Mouse (Mus musculus): Measurements from ENCODE around the gene Abcc4.

Gene Abcc4

DNA sequence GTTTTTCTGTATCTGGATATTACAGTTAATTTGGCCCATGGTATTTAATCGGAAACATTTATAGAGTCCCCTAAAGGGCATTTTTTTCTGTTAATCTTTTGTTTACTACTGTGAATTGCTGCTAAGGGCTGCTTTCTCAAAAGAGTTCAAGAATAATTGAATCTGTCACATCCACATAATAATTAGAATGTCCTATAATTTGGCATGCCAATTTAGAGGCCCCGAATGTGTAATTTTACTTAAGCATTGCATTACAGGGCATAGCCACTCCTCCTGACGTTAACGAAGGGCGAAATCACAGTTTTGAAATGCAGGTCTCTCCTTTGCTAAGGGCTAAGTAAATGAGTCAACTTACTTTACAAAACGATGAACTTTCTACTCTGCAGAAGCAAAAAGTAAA is 214.3 kb downstream of the Abcc4 start:
- DNase-seq = no peak

DNA sequence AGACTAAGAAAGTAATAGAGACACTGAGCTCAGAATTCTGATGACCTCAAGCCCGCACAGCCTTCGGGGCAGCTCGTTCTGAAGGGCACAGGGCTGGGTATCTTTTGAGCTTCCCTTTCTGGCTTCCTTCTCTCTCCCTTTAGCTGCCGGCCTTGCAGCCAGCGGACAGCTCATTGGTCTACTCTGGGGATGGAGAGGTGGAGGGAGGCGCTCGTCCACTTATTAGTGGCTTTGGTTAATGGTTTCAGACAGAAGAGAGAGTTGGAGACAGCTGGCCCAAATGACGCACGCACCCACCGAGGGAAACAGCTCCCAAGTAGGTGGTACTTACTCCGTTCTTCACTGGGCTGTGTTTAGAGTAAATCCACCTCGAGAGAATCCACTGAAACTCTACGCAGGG is 214.7 kb downstream of the Abcc4 start:
- DNase-seq = peak; percentile 49 to 53

DNA sequence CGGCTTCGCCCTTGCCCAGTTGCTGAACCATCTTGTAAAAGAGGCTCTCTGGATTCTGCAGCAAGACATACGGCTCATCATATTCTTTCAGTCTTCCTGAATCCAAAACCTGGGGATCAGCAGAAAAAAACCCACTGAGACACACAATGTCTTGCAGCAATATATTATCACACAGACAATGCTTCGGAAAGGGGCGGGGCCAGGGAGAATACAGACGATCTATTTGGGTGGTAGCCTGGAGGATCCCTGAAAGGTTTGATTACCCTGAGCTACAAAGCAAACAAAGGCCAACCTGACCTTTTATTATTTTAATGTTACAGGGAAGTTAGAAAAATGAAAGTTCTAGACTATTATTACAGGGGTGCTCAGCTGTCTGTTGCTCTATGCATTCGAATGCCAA is 215.5 kb downstream of the Abcc4 start:
- DNase-seq = no peak

DNA sequence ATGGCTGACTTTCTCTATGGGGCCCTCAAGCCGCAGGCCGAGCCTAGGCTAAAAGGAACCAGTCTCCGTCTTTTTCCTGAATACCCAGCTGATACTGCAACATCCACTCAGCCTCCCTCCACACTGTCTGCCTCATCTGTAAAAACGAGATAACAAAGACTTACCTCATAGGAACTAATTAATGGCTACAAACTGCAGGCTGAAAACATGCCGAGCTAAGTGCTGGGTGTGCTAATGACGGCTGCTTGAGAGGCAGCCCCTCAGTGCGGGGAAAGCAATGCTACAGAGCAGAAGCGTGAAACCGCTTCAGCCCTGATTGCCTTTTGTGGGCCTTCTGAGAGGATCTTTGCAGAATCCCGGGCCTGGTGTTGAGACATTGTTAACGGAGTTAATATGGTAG is 219.7 kb downstream of the Abcc4 start:
- DNase-seq = no peak

DNA sequence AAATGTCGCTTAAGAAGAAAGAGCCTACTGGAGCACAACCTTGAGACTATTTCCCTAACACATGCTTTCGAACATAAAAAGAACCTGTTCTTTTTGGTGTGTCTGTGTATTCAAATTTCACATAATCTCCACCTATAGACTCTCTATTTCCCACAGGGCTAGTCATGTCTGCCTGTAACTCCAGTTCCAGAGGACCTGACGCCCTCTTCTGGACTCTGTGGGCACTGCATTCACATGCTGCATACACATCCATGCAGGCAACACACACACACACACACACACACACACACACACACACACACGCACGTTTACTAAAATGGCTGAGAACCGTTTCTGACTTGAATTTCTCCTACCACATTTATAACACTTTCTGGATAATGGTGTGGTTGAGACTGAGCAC is 220.4 kb downstream of the Abcc4 start:
- no peak for DNase-seq

DNA sequence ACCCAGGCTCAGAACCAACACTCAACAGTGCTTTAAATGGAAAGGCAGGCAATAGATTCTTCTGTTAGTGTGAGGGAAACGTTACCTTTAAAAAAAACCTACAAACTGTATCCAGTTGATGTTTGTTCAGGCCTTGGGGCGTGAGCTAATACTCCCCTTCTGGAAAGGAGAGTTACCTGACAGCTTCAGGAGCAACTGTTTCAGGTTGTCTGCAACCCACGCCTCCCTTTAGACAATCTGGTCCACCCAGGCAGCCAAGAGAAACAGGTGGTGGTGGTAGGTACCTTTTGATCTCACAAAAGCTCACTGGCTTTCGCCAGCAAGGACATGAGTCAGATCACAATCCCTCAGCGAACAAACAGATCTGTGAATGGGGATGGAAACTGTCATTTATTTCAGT is 223.7 kb downstream of the Abcc4 start:
- no peak for DNase-seq

DNA sequence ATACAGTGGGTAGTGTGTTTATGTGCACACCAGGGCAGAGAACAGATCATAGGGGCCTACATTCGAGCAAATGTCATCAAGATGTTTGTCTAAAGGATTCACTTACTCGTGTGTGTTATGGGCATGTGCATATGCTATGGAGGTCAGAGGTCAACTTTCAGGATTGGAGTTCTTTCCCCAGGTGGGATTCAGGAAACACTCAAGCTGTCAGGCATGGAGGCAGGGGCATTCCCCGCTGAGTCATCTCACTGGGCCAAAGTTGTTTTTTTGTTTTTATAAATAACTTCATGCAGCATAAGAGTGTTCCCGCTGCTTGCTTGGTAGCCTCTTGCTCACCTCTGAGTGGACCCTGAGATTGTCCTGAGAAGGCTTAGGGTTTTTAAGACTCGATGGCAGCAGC is 224.2 kb downstream of the Abcc4 start:
- no peak for DNase-seq

- no peak for DNase-seq
Observed at GRCm38 (mm10) chr14:118476329-118476728, 229.7 kb downstream of the Abcc4 start.

DNA sequence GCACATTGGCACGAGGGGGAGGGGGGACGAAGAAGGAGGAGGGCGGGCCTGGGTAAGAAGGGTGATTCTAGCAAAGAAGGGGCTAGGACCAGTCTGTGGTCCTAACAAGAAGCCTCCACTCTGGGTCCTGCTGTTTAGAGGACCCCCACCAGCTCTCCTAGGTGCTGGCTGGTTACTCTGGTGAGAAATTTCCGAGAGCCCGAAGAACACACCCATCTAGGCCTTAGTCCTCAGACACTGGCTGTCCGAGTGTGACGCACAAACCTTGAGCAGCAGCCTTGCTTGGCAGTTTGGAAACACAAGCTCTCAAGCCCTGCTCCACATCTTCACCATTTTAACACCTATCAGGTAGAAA is 230.9 kb downstream of the Abcc4 start:
- no peak for DNase-seq

DNA sequence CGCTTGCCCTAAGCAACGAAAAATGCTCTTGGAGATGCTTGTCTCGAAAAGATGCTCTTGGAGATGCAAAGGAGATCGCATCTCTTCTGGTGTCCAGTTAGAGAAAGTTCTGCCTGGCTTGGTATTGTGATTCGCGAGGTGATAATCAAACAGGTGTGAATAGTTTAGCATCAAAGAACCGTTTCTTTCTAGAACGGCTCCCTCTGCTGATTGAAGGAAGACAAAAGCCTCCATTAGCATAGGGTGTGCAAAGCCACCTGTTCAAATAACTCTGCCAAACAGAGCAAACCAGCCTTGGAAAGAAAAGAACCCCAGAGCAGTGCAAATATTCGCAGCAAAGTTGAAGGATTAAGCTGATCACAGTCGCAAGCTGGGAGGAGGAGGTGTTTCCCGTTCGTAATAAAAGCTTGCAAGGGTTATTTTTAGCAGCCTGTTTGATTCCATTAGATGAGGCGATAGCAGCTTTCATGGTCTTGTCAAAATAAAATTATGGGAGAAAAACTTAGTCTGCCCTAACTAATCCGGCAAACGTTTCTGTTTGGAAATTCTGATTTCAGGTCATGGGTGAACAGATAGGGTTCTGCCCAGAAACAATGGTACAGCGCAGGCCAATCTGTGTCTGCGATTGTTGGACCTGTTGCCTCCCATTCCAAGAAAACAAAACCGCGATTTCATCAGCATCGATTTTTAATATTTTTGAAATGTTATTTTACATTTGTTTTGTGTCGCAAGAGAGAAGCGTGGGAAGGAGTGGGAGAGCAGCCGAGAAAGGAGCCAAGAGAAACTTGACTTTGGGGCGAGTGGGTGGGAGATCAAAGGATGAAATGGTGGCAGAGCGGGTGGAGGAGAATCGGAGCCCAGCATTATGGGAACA is 231.6 kb downstream of the Abcc4 start:
- peak; percentile 47 to 59 for DNase-seq

DNA sequence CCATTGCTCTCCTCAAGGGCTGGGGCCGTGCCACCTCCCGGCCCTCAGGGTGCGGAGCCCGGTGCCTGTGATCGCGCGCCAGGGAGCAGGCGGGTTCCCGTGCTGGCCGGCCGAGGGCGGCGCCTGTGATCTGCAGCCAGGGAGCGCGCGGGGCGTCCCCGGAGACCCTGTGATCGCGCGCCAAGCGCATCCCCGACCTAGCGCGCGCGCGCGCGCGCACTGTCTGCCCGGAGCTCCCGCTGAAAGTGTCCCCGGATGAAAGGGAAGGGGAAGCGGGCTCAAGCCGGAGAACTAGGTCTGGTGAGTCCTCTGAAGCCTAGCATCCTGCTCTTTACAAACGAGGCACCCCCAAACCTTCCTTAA is 232.2 kb downstream of the Abcc4 start:
- DNase-seq = peak; percentile 53 to 62

GRCm38 (mm10) chr14:118473188-118473830 is 232.7 kb downstream of the Abcc4 start:
- no peak for DNase-seq

DNA sequence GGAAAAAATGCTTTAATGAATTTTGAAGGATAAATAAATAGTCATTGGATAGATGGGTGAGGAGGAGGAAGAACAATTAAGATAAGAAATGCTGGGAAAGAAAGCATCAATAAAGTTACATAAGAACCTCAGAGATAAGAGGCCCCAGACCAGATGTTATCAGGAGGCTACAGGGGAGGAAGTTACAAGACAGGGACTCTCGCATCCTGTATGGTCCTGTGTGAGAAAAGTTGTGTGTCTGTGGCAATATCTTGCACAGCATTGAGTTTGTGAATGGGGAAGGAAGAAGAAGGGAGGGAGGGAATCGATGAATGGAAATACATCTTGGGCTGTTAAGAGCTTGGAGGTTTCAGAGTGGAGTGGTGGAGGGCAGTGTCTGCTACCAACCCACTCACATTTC is 240.7 kb downstream of the Abcc4 start:
- DNase-seq = no peak

DNA sequence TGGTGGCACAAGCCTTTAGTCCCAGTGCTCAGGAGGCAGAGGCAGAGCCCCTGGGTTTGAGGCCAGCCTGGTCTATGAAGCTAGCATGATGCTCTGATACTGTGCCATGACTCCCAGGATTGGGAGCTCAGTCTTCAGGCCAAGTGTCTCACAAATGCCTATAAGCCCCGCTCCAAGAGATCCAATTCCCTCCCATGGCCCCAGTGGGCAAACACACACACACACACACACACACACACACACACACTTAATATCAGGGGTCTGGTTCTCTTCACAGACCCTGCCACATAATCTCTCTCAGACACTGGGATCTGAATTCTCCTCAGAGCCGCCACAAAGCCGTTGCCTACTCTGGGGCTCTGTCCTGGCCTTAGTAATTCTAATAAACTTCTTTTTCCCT is 241.6 kb downstream of the Abcc4 start:
- DNase-seq = no peak

GRCm38 (mm10) chr14:118452572-118452971 is 253.4 kb downstream of the Abcc4 start:
- peak; percentile 25 to 43 for DNase-seq

GRCm38 (mm10) chr14:118440155-118440554 is 265.9 kb downstream of the Abcc4 start:
- no peak for DNase-seq

GRCm38 (mm10) chr14:118437156-118437931 is 268.7 kb downstream of the Abcc4 start:
- DNase-seq = peak; percentile 33 to 43

DNA sequence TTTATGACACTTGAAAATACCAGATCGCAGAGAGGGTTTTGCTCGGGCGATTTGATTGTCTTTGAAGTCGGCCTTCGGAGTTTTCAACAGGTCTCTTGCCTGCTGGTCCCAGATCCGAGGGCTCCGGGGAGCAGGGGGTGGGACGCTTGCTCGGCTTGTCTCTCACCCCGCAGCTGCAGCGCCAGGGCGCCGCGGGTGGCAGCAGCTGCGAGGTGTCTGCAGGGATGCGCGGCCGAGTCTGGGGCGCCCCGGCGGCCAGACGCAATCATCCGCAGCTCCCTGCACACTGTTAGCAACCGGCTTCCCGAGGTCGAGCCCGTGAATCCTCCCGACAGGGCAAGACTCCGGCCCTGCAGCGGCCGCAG is 269.2 kb downstream of the Abcc4 start:
- peak in 1 of 2 experiments; percentile 61 for DNase-seq

- DNase-seq = peak; percentile 16 to 25
Observed at GRCm38 (mm10) chr14:118435676-118436330, 270.2 kb downstream of the Abcc4 start.

DNA sequence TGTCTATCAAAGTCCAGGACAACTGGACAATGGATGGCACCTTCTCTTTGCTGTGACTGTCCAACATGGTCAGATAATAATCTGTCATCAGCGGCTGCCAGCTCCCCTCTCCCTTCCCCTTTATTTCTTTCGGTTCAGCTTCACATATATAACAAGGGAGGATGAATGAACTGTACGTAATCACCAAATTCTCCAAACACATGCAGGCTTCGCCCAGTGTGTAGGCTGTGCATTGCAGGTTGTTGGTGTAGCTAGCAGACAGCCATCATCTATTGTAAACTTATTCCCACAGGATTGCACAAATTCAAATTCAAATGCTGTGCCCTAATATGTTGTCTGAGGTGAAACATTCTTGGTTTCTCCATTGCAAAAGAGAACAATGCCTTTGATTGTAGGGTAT is 271.2 kb downstream of the Abcc4 start:
- DNase-seq = no peak

DNA sequence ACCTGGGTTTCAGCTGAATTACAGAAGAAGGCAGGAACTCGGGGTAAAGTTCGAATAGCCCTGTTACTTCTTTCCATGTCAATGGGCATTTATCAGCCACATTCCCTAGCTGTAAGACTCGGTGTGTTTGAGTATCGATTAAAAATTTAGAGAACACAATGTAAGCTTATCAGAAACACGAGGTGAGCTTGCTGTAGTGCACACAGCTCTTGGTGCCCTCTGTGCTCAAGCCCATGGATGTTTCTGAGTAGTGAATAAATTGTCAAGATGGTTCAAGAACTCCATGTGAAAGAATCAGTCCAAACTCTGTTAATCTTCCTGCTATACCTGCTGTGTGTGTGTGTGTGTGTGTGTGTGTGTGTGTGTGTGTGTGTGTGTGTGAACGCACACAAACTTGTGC is 272.2 kb downstream of the Abcc4 start:
- no peak for DNase-seq
